Mouse (Mus musculus) left cerebral cortex, postnatal 10 days (tissue): ENCODE results near the gene Crygf. TPM values are rescaled to one million over a fixed set of nuclear protein-coding genes. Genes with fewer than 3 reads are reported as not detected.
"Not testable (repeated sequence)": the region's sequence is repeated elsewhere in the genome, so short reads cannot be mapped to it uniquely, and the experiment has no call there.

Experiments used
- DNase-seq, 2 experiments: peaks; one replicate each; pipeline ENCODE4 v3.0.0; 2021 to 2022; ENCODE audit warnings: low spot score in 2 of 2, mixed read lengths in 1 of 2; ENCODE audit errors: extremely low spot score in 1 of 2
- intact Hi-C: fragments of 180-260 bp; cut with DNase I; formaldehyde crosslinking; loops from one replicate; pipeline ENCODE4 v1.15.1; 2025
- total RNA-seq, 2 experiments: library from RNA; stranded (reverse); gene quantifications; 2 replicates each; pipeline ENCODE4 v1.2.3; 2021

The Crygf gene
- total RNA-seq: not detected

GRCm38 (mm10) chr1:65926294-65926693, at the start of gene Crygf:
Crygf (plus strand) TSS chr1:65926520.
- no peak for DNase-seq
- intact Hi-C loops: no loop called here

- intact Hi-C loops: no loop called here
- DNase-seq: no peak
Observed at GRCm38 (mm10) chr1:65925361-65926210, 734 bp upstream of the Crygf start.

GRCm38 (mm10) chr1:65926696-65927095, 376 bp downstream of the Crygf start:
- DNase-seq, intact Hi-C loops: not testable (repeated sequence)

- DNase-seq: no peak
- intact Hi-C loops: no loop called here
Observed at GRCm38 (mm10) chr1:65930055-65930454, 3.7 kb downstream of the Crygf start.

- intact Hi-C loops: no loop called here
- DNase-seq: no peak
Observed at GRCm38 (mm10) chr1:65932091-65932812, 5.9 kb downstream of the Crygf start.

Other genes with a start within 250 kb of the Crygf start
- 1,000 to 10,000 TPM; 1,154 to 1,199 TPM for gene Map2, start 248.8 kb downstream of the Crygf start, total RNA-seq